Mouse (Mus musculus): Measurements from ENCODE around the gene Rpl23.

DNA sequence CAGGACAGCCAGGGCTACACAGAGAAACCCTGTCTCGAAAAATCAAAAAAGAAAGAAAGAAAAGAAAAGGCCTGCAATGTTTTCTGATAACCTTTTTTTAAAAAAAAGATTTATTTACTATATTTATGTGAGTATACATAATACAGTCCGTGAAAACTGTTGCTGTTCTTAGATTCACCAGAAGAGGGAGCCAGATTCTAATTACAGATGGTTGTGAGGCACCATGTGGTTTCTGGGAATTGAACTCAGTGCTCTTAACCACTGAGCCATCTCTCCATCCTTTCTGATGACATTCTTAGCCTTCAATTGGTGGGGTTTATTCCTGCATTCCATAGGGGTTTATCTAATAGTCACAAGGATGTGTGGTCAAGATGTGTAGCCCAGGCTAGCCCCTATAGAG lies 10.9 kb upstream of the Rpl23 start:
- no peak for TF ChIP-seq POLR2A (IDR thresholded peaks at IDR 0.05; ENCODE audit: control insufficient read depth in 1 of 2, insufficient read depth in 1 of 2, low read depth in 1 of 2, low read length in 2 of 2, poor library complexity in 1 of 2)
- TF ChIP-seq CTCF (IDR thresholded peaks at IDR 0.05 in 2 of 3, conservative IDR thresholded peaks at IDR 0.05 in 1 of 3; ENCODE audit: control insufficient read depth in 1 of 3, insufficient read depth in 1 of 3, low read depth in 2 of 3, low read length in 3 of 3, poor library complexity in 1 of 3, severe bottlenecking in 1 of 3): peak; percentile 46 to 89 (median 76)
- peak; percentile 88 for TF ChIP-seq SIN3A (IDR thresholded peaks at IDR 0.05; ENCODE audit: low read length)
- TF ChIP-seq EP300 (IDR thresholded peaks at IDR 0.05; ENCODE audit: low read depth in 1 of 2, low read length in 2 of 2): no peak
- no peak for TF ChIP-seq ZMIZ1 (IDR thresholded peaks at IDR 0.05; ENCODE audit: low read depth, low read length)

Data from MEL (cell line).